Mouse (Mus musculus) stomach, postnatal 0 days (tissue): Measurements from ENCODE around the gene Hpn.

ENCODE experiments used
- CTCF ChIP-seq: IDR thresholded peaks from 2 replicates; pipeline ENCODE4 v1.5.1; 2016; ENCODE audit warnings: antibody characterized with exemption, low read depth, mild to moderate bottlenecking, moderate library complexity
- EP300 ChIP-seq: optimal IDR thresholded peaks from 2 replicates; pipeline ENCODE3; 2016; ENCODE audit warnings: antibody characterized with exemption

DNA sequence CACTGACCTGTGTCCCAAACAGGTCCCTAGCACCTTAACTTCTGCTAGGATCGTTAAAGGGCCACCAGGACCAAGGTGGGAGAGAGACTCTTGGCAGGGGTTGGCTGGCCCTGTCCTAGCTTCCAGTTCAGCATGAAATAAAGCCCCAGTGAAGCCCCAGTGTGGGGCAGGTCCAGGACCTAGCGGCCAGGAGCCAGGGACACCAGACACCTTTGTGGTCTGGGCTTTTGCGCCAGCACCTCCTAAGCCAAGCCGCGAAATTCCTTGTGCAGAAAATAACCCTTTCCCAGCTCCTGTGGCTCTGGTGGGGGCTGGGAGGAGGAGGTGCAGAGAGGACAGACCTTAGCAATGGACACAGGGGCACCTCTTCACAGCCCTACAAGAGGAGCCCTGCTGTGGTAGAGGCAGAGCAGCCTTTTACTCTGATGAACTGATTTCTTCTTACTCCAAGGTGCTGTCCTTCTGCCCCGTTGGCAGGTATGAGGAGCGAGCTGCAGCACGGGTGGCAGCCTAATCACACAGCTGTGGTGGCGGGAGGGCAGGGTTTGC, 13.1 kb upstream of the Hpn start:
- no peak for TF ChIP-seq EP300
- TF ChIP-seq CTCF: no peak
